Mouse (Mus musculus) heart, postnatal 36 days (tissue): Measurements from ENCODE around the gene Cacna1c. TPM values are rescaled to one million over a fixed set of nuclear protein-coding genes. Genes with fewer than 3 reads are reported as not detected.
A peak's percentile ranks its signal among the peaks of the same experiment; 100 is the strongest.

Source experiments
- DNase-seq, 2 experiments: peaks; one replicate each; pipeline ENCODE4 v3.0.0; 2021 to 2022
- intact Hi-C: fragments of 180-260 bp; cut with DNase I; formaldehyde crosslinking; loops from one replicate; pipeline ENCODE4 v1.15.1; 2025
- total RNA-seq, 2 experiments: library from RNA; stranded (reverse); gene quantifications; 2 replicates each; pipeline ENCODE4 v1.2.3; 2021

The Cacna1c gene
- total RNA-seq, 2 experiments from 2014 or later, result 199 to 208 TPM

DNA sequence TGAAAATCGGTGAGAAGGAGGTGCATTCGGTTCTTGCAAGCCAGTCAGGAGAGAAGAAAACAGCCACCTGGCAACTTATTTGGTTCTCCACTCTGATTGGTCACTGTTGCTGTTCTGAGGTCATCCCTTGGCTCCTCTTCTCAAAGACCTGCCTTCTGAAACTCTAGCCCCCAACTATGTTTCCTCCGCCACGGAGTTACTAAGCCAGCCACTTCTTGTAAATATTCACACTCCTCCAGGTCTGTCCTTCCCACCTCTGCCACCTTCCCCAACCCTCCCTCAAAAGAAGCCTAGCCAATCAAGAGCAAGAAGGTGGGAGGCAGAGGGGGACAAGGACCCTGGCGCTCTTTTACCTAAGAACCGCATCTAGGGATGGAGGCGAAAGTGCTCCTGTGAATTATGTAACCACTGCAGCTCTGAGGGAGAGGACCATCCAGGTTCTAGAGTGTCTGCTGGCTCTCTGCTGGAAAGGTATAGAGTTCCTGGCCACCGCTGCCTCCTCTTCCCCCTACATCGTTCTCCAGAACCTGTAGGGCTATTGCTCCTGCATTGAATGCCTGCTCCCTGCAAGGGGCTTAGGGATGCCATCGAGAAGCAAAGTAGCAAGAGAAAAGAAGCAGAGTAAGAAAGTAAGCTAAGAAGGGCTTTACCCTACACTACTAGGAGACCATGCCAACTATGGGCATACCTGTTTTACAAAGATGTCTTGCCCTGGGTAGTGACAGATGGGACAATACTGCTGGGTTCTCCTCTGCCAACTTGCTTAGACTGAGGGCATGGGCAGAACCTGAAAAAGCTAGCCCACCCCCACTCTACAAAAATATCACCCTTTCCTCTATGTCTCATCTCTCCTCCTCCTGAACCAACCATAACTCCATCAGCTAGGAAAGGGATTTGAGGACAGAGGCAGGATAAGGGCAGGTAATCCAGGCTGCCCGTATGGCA lies 90.3 kb downstream of the Cacna1c start:
- intact Hi-C loops, result loop anchor here (5.0 kb wide), 1 partner anchor 459 kb away; no protein-coding TSS in a partner anchor
- no peak for DNase-seq

DNA sequence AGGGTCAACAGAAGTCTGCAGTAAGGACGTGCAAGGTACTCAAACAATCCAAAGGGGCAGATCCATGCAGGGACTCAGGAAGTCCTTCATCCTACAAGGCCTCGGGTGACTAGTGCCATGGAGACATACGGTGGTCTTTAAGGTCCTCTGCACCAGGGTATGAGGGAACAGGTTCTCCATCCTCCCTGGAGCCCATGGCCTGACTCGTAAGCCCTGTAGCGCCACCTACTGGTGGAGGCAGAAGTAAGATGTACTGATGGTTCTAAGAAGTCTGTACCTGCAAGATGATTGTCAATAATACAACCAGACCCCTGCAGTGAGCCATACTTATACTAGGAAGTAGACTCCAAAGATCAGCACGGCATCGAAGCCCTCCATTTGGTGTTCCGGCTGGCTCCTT lies 92.0 kb downstream of the Cacna1c start:
- peak; percentile 79 to 81 for DNase-seq
- intact Hi-C loops, result loop anchor here (1.0 kb wide), 1 partner anchor 181 kb away; no protein-coding TSS in a partner anchor

DNA sequence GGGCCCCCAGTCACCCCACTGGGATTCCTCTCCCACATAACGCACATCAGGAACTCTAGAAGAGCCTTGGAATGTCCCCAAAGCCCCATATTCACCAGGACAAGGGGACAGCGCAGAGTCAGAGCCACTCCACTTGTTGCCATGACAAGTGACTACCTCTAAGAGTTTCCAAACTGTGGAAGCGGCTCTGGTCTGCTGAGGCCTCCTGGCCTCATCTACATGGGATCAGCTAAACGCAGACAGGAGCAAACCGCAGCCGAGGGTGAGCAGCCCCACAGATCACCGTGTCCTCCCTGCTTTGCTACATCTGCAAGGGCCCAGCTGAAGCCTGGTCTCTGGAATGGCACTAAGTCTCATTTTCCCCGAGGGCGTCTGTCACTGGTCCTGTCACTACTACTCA lies 93.3 kb downstream of the Cacna1c start:
- DNase-seq, result no peak
- intact Hi-C loops, result no loop called here

DNA sequence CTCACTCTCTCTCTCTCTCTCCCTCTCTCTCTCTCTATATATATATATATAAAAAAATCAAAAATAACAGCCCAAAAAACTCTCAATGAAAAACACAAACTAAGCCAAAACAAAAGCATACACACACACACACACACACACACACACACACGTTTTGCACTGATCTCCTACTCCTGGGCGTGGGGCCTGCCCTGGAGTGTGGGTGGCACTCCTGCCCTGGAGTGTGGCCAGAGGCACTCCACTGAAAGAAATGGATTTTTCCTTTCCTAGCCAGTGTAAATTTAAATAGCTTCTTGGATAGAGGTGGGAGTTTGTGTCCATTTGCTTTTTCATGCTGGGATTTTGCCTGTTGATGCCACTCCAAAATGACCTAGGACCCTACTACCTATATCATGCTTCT lies 96.9 kb downstream of the Cacna1c start:
- intact Hi-C loops, result no loop called here
- DNase-seq, result no peak

DNA sequence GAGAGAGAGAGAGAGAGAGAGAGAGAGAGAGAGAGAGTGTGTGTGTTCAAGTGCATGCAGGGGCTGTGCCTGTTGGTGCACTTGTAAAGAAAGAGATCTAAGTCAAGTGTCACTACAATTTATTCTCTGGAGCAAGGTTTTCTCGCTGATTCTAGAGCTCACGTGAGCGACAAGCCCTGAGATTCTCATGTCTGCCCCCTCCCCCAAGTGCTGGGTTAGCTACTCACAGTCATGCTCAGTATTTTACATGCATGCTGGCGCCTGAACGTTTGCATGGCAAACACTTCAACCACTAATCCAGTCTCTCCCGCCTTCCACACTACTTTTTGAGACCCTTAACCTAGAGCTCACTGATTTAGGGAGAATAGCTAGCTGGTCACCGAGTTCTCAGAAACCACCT lies 99.7 kb downstream of the Cacna1c start:
- DNase-seq, result no peak
- intact Hi-C loops, result no loop called here

DNA sequence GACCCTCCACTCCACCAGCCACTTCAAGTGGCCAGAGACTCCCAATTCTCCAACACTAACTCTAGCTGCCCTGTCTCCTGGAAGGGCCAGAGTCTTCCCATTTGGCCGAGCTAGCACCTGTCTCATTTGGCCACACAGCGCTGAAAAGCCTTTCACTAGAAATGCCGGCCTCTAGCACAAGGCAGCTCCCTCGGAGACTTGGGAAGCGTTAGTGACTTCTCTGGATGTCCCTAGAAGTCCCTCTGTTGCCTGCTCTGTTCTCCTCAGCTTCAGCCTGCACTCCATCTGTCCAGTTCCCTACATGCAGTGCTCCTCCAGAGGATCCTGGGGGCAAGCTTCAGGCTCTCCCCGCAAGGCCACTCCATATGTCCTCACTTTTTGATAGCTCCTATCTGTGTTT lies 101.1 kb downstream of the Cacna1c start:
- intact Hi-C loops, result no loop called here

DNA sequence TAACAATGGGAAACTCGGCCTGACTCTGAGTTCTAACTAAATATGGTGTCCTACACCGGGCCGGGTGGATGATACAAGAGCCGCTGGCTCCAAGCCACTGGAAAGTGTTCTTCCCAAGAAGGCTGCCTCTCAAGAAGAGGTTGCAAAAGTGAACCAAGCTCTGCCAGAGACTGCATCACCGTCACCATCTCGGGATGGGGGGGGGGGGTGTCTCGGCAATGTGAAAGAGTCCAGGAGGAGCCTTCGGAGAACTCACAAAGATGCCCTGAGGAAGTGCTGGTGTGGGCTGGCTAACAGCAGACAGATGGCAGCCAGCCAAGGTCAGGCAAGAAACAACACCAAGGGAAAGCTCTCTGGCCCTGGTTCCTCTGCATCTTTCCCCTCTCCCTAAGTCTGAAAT lies 107.0 kb downstream of the Cacna1c start:
- intact Hi-C loops, result loop anchor here (5.0 kb wide), 1 partner anchor 87 kb away; no protein-coding TSS in a partner anchor

More for the DNA sequence above, 101.1 kb downstream of the Cacna1c start:
- no peak for DNase-seq

DNA sequence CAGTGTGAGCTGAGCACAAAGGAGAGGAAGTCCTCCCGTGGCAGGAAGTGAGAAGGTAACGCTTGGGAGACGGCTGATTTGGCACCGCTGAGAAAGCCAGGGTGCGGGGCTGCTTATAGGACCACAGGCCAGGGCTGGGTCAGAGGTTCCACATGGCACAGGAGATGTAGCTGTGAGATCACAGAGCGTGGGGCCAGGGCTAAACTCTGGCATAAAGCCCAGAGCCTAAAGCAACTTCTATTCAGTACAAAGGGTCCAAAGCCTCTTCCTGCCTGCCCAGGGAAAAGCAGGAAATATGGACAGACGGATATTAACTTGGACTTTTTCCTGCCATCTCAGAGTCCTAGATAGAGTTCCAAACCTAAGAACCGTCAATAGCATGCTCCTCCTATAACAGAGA lies 107.8 kb downstream of the Cacna1c start:
- DNase-seq, result no peak
- intact Hi-C loops, result loop anchor here (5.0 kb wide), 1 partner anchor 86 kb away; no protein-coding TSS in a partner anchor

More for the DNA sequence above, 107.0 kb downstream of the Cacna1c start:
- DNase-seq, result peak; percentile 56 to 59

DNA sequence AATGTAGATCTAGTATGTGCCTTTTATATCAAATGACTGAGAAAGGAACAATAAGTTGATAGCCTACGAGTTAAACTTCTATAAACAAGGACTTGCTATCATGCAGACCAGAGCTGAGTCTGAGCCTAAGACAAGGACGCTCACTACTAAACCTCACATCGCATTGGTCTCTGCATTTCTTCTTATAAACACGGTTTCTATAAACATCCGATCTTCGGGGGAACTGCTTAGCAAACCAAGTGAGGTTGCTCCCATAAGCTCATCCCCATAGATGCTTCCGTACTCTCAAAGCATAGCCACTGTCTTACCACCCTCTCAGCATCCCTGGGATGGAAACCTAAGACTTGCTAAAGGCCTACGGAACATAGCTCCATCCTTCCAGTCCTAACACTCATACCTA lies 108.3 kb downstream of the Cacna1c start:
- intact Hi-C loops, result loop anchor here (5.0 kb wide), 1 partner anchor 86 kb away; no protein-coding TSS in a partner anchor
- DNase-seq, result no peak

DNA sequence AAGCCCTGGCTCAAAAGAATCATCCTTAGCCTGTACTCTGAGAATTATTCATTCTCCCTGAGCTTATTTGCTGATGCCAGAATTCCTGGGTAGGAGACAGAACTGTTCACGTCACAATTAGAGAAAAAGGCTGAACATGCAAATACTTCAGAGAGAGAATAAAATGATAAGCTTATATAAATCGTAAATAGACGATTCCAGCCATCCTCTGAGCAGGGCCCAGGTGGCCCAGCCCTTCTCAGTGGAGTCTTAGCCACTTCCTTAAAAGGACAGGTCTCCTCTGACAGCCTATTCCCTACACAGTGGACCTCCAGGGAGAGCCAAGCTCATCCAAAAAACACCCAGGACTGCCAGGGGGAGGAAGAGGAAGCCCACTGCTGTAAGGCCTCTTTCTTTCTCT lies 110.4 kb downstream of the Cacna1c start:
- no peak for DNase-seq
- intact Hi-C loops, result loop anchor here (5.0 kb wide), 1 partner anchor 83 kb away; no protein-coding TSS in a partner anchor

DNA sequence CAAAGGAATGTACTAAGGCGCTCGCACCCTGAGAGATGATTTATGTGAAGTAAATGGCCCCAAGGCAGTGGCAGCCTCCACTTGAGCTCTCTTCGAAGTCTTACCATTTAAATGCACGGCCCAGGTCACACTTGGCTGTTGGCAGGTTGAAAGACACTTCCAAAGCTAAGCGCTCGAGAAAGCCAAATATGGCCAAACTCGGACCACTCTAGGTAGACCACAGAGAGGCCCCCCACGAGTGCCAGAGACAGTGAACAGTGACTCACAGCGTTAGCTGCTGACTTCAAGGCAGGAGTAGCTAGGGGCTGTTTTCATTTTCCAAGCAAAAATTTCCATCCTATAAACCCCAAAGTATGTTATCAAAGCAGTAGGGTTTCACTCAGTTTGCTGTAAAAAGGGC lies 111.7 kb downstream of the Cacna1c start:
- intact Hi-C loops, result no loop called here

DNA sequence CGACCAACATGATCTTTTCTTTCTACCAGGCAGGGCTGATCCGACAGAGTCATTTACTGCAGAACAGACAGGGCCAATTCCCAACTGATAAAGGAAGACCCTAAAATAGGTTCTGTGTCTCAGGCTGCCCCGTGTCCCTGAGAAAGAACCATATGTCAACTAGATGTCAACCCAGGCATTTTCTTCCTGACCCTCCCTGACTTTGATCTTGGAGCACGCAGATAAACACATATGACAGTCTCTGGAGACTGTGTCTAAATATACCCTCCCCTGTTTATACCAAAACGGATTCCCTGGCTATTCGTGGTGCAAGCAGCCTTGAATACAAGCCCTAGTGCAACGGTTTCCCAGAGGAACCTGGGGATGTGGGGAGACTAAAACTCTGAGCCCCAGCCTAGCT lies 112.7 kb downstream of the Cacna1c start:
- intact Hi-C loops, result no loop called here
- DNase-seq, result no peak

More for the DNA sequence above, 111.7 kb downstream of the Cacna1c start:
- DNase-seq, result no peak

DNA sequence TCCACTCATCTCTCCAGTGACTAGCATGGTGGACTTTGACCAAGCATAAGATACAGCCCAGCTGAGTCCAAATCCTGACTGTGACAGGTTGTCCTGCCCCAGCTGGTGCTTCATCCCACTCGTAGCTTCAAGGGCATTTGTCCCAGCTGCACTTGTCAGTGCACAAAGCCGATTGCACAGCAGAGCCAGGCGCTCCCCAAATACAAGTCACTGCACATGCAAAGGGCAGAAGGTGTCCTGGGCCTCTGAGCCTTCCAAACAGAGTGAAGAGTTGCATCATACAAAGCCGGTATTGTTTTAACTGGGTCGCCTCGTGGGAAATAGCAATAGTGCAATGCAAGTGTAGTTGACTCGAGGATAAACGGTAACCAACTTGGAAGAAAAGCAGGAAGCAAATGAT lies 113.6 kb downstream of the Cacna1c start:
- DNase-seq, result peak; percentile 29 to 52
- intact Hi-C loops, result no loop called here

DNA sequence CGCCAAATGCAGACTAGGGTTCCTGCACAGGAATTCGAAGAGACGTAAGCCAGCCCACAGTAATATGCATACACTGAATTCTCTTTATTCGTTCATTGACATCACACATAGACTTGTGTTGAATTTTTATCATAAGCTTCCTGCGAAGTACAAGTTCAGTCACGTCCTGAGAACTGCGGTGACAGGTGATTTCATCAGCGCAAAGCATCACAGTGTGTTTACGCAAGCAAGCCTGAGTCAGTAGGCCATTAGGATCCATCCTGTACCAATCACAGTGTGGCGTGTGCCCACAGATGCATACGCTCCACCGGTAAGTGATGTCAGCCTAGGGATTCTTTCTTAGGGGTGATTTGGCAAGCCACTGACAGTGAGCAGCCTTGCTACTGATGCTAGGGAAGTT lies 114.6 kb downstream of the Cacna1c start:
- intact Hi-C loops, result no loop called here
- no peak for DNase-seq

DNA sequence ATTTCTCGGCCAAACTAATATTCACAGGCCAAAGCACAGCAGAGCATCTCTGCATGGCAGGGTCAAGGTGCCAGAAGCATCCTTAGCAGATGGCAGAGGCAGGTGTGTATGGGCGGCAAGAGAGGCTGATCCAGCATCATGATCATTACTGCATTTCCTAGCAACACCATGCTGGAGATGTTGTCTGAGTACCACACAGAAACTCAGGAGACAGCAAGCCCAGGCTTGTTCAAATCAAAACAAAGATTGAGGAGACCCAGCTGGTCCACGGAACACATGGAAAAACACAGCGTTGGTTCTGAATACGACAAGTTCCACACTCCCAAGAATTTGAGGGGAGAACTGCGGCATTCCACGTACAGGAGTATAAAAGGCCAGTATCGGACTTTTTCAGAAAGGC lies 116.6 kb downstream of the Cacna1c start:
- intact Hi-C loops, result no loop called here
- no peak for DNase-seq

DNA sequence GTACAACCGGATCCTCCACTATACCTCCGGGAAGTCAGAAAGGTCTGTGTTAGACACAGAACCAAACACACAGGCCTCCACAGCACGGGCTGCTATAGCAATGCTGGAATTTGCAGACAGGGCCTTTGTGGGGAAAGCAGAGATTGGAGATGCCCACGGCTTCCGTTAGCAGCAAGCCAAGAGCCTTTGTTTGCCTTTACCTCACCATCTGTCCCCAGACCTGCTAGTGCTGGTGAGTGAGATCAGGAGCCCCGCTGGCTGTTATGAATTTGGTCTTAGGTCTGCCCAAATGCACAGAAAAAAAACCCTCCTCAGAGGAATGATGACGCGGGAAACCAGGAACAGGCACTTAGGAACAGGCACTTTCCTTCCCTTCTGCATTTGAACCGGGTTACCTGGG lies 117.3 kb downstream of the Cacna1c start:
- intact Hi-C loops, result no loop called here
- DNase-seq, result no peak

DNA sequence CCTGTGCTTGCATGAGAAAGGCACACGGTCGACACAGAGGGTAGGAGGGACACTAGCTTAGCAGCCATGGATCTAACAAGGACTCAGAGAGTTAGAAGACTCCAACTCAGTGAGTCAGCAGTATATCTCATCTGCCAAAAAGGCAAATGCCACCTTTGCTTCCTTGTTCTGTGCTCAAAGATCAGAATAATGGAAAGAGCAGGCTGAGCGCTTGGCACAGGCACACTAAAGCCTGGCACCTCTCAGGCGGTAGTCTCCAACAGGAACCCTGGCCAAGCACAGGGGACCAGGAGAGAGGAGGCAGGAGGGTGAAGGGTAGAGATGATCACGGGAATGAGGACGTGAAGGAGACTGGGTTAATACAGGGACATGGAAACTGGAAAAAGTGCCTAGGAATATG lies 119.0 kb downstream of the Cacna1c start:
- intact Hi-C loops, result no loop called here
- no peak for DNase-seq

DNA sequence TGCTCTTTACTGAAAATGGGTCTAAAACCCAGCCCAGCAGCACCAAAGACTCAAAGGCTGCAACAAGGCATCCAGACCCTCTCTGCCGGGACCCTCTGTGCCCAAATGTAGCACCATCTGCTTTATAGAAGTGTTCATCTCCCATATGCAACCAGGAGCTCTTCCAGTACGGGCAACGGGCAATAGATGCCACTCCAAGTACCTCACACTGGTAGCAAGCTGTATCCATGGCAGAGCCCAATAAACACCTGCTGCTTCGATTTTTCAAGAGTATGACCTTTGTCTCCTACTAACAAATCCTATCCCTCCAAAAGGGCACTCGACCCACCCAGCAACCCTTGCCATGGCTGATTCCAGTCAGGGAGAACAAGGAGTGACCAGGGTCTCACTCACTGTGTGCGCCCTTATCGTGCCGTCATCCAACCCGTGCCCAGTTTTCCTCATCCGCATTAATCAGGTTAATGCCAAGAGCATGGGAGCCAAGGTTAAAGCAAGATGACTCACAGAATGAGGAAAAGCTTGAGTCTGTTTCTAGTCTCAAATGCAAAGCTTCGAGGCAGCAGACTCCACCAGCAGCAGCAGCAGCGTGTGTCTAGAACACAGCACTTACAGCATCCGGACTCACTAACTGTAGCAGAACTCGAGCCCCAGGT lies 122.7 kb downstream of the Cacna1c start:
- intact Hi-C loops, result no loop called here
- DNase-seq, result no peak

DNA sequence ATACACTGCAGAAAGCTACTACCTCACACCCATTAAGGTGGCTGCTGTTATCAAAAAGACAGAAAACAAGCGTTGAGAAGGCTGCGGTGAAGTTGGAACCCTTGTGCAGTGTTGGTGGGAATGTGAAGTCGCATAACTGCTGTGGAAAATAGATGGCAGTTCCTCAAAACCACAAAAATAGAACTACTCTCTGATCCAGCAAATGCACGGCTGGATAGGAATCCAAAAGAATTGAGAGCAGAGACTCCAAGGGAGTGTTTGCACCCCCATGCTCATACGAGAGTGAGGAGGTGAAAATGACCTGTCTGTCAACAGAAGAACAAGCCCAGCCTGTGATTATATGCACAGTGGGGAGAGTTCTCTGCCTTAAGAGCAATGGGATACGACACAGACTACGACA lies 123.4 kb downstream of the Cacna1c start:
- no peak for DNase-seq
- intact Hi-C loops, result no loop called here

DNA sequence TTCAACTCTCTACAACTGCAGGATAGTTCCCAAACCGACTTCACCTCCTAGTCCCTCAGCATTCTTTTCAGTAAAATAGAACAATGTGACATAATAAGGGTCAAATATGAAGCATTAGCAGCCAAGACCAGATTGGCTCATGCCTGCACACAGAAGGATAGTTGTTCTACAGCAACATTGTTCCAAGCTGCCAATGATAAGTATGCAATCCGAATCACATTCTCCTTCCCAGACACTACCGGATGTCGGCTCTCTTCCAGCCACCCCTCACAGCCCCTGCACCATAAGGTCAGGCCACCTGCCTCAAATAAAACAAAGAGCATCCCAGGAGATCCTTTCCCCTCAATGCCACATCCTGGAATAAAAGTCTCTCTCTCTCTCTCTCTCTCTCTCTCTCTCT lies 125.4 kb downstream of the Cacna1c start:
- intact Hi-C loops, result no loop called here

DNA sequence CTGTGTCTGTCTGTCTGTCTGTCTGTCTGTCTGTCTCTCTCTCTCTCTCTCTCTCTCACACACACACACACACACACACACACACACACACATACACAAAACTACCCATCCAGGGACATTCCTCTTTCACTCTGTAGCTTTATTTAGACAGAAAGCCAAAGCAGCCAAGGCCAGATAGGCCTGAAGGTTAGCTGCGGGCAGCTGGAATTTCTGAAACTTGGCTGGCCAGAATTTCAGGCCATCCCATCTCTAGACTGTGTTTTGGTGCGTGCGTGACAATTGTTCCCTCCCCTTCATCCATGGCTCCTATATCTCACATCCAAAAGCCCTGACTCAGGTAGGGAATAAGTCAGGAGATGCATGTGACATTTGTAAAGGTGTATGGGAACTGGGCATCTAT lies 125.9 kb downstream of the Cacna1c start:
- intact Hi-C loops, result no loop called here
- DNase-seq, result no peak

More for the DNA sequence above, 125.4 kb downstream of the Cacna1c start:
- no peak for DNase-seq

DNA sequence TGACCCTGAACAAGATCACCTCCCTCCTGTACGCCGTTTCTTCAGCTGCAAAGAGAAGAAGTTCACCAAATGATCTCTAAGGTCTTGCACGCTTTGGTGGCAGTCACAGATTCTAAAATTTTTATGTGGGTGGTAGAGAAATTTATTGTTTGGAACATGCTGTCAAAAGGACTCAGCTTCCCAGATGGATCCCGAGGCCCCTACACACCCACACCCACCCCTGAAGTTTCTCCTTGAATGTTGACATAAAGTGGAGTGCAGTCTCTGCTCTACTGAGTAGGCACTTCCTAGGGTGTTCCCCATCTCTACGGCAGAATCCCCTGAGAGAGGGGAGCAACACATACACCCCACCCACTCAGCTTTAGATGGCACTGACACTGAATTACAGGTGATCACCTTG lies 127.1 kb downstream of the Cacna1c start:
- no peak for DNase-seq
- intact Hi-C loops, result no loop called here
